Mouse (Mus musculus) forelimb bud, embryonic 11.5 days (tissue): ENCODE measurements at regions not wholly inside any gene's neighbourhood (a gene's known extent, or its start where the extent isn't known, plus 50 kb on each side); places are given as distances from the start of the nearest gene placed in this dataset.
A peak's percentile ranks its signal among the peaks of the same experiment; 100 is the strongest.

Experiments used
- DNase-seq: peaks from one replicate; pipeline ENCODE4 v3.0.0-alpha.2; 2012; ENCODE audit warnings: low read depth, low spot score

- DNase-seq: peak; percentile 70
Measured at GRCm38 (mm10) chr19:26037270-26037669, 365.1 kb downstream of the Dmrt2 start.

GRCm38 (mm10) chr19:26051478-26052215, 379.4 kb downstream of the Dmrt2 start:
- DNase-seq: no peak

GRCm38 (mm10) chr19:26059668-26060067, 387.5 kb downstream of the Dmrt2 start:
- DNase-seq: no peak

GRCm38 (mm10) chr19:26068553-26068952, 396.3 kb downstream of the Dmrt2 start:
- no peak for DNase-seq

GRCm38 (mm10) chr19:26069908-26070307, 397.7 kb downstream of the Dmrt2 start:
- DNase-seq: no peak

- no peak for DNase-seq
Measured at GRCm38 (mm10) chr19:26088318-26088717, 416.1 kb downstream of the Dmrt2 start.

GRCm38 (mm10) chr19:26091386-26091785, 419.2 kb downstream of the Dmrt2 start:
- no peak for DNase-seq

GRCm38 (mm10) chr19:26093844-26094243, 421.6 kb downstream of the Dmrt2 start:
- no peak for DNase-seq

GRCm38 (mm10) chr19:26114326-26114725, 442.1 kb downstream of the Dmrt2 start:
- no peak for DNase-seq

GRCm38 (mm10) chr19:26128423-26128822, 456.2 kb downstream of the Dmrt2 start:
- no peak for DNase-seq

- DNase-seq: no peak
Measured at GRCm38 (mm10) chr19:26134385-26134784, 462.2 kb downstream of the Dmrt2 start.

GRCm38 (mm10) chr19:26135398-26136104, 463.3 kb downstream of the Dmrt2 start:
- no peak for DNase-seq

GRCm38 (mm10) chr19:26140647-26141046, 464.2 kb upstream of the Smarca2 start:
- no peak for DNase-seq

GRCm38 (mm10) chr19:26143539-26143938, 461.3 kb upstream of the Smarca2 start:
- no peak for DNase-seq

- no peak for DNase-seq
Measured at GRCm38 (mm10) chr19:26151216-26151615, 453.6 kb upstream of the Smarca2 start.

- no peak for DNase-seq
Measured at GRCm38 (mm10) chr19:26164993-26165392, 439.9 kb upstream of the Smarca2 start.

- DNase-seq: peak; percentile 30
Measured at GRCm38 (mm10) chr19:26181774-26182173, 423.1 kb upstream of the Smarca2 start.

- DNase-seq: no peak
Measured at GRCm38 (mm10) chr19:26185012-26185411, 419.8 kb upstream of the Smarca2 start.

- no peak for DNase-seq
Measured at GRCm38 (mm10) chr19:26190803-26191202, 414.0 kb upstream of the Smarca2 start.

- peak; percentile 6 for DNase-seq
Measured at GRCm38 (mm10) chr19:26193664-26194063, 411.2 kb upstream of the Smarca2 start.

GRCm38 (mm10) chr19:26208760-26209159, 396.1 kb upstream of the Smarca2 start:
- no peak for DNase-seq

- no peak for DNase-seq
Measured at GRCm38 (mm10) chr19:26234539-26234938, 370.3 kb upstream of the Smarca2 start.

- peak; percentile 26 for DNase-seq
Measured at GRCm38 (mm10) chr19:26244067-26244466, 360.8 kb upstream of the Smarca2 start.
